Mouse (Mus musculus) CD4-positive, CD25-positive, alpha-beta regulatory T cell, adult 4 months (primary cell): ENCODE data around the gene Zfp969. TPM values are rescaled to one million over a fixed set of nuclear protein-coding genes. Genes with fewer than 3 reads are reported as not detected.
"Not testable (repeated sequence)": the region's sequence is repeated elsewhere in the genome, so short reads cannot be mapped to it uniquely, and the experiment has no call there.

Experiments used
- ATAC-seq: one replicate; pipeline ENCODE4 v1.8.0; 2017
- polyA plus RNA-seq, 2 experiments: library from polyadenylated mRNA; unstranded; fragments of 100-300 nt; shearing (Covaris generic); gene quantifications; one replicate each; pipeline ENCODE4 v1.2.1; 2017

Zfp969 gene
- 10 to 100 TPM; 12.0 to 14.5 TPM for polyA plus RNA-seq

GRCm38 (mm10) chr2:175703546-175703945, at the start of gene Zfp969:
Gene Zfp969, minus strand, starts transcription at chr2:175703646.
- not testable (repeated sequence) for ATAC-seq

DNA sequence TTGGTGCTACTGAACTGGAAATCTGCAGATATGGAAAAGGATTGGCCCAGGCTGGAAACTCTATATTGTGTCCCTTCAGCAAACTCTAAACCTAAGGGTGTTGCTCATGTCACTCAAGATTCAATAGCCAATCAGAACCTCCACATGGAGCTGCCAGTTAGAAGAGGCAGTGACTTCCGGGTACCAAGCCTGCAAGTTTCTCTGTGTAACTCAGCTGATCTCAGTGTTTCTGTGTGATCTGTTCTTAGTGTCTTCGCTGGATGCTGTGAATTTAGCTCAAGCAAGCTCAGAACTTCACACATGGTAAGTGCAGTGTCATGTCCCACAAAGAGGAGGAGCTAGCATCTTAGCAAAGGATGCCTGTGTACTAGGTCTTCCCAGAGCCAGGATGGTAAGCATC, 37.8 kb upstream of the Zfp969 start, which contains the start of gene Gm2007:
Gene Gm2007, plus strand, starts transcription at position 301 of the 400 bp plus-strand sequence.
- not testable (repeated sequence) for ATAC-seq

DNA sequence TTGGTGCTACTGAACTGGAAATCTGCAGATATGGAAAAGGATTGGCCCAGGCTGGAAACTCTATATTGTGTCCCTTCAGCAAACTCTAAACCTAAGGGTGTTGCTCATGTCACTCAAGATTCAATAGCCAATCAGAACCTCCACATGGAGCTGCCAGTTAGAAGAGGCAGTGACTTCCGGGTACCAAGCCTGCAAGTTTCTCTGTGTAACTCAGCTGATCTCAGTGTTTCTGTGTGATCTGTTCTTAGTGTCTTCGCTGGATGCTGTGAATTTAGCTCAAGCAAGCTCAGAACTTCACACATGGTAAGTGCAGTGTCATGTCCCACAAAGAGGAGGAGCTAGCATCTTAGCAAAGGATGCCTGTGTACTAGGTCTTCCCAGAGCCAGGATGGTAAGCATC, 59.8 kb downstream of the Zfp969 start, which contains the start of gene Gm11007:
Gene Gm11007, plus strand, starts transcription at position 301 of the 400 bp plus-strand sequence.
- not testable (repeated sequence) for ATAC-seq

Other genes with a start within 250 kb of the Zfp969 start
- gene Zfp965, start 233.7 kb downstream of the Zfp969 start, polyA plus RNA-seq = 1 to 10 TPM; 3.6 to 8.4 TPM
- gene Gm11007, start 59.7 kb downstream of the Zfp969 start, polyA plus RNA-seq = 10 to 100 TPM in 1 of 2 experiments, not detected in 1; 10.2 TPM
- gene Gm2007, start 37.9 kb upstream of the Zfp969 start, polyA plus RNA-seq = 10 to 100 TPM in 1 of 2 experiments, not detected in 1; 10.2 TPM
- 1 to 10 TPM in 1 of 2 experiments, not detected in 1; 2.1 TPM for gene Gm14288, start 97.4 kb upstream of the Zfp969 start, polyA plus RNA-seq
- 10 to 100 TPM in 1 of 2 experiments, 1 to 10 TPM in 1; 9.2 to 12.0 TPM for gene Gm6710, start 165.6 kb upstream of the Zfp969 start, polyA plus RNA-seq
- gene Zfp966, start 227.5 kb upstream of the Zfp969 start, polyA plus RNA-seq = 1 to 10 TPM; 2.5 to 4.6 TPM